Mouse (Mus musculus): ENCODE data around the gene Nemf.

DNA sequence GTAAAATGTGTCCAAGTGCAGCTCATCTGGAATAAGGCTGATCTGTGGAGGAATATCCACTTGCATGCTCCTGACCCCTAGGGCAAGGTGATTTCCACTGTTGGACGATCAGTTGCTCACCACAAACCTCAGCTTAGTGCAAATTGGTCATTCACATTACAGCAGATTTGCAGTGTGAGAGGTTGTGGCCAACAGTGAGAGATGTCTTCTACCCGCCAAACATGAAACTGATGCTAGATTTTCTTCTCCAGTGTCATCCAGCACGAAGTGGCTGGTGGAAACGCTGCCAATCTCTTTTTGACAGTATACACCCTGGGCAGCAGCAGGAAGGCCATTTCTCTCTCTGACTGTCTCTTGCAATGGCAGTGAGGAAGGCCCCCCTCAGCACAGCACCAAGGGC lies 61.3 kb downstream of the Nemf start:
- TF ChIP-seq CTCF (IDR thresholded peaks at IDR 0.05; ENCODE audit: low read depth) (no peak), EP300 (IDR thresholded peaks at IDR 0.05; ENCODE audit: low read depth) (no peak)

All from liver, postnatal 0 days (tissue).